Mouse (Mus musculus) Patski (cell line): ENCODE measurements around the gene Cers4. TPM values are rescaled to one million over a fixed set of nuclear protein-coding genes. Genes with fewer than 3 reads are reported as not detected.

Source experiments
- ATAC-seq: fragments of 100-300 bp; one replicate; pipeline ENCODE4 v1.8.0; 2021
- CTCF ChIA-PET: fragments of 350-600 bp; sonication (Branson Sonifier 250); formaldehyde crosslinking; loops from one replicate; lab custom pipeline; 2022; ENCODE audit warnings: inconsistent platforms; lab: Charles Lee
- POLR2A ChIA-PET: fragments of 350-600 bp; sonication (Branson Sonifier 250); formaldehyde crosslinking; loops from one replicate; lab custom pipeline; 2022; ENCODE audit warnings: antibody characterized with exemption, inconsistent platforms; lab: Charles Lee
- DNase-seq: peaks from one replicate; pipeline ENCODE4 v3.0.0-alpha.2; 2011; ENCODE audit warnings: low read depth, low spot score
- H3K27me3 ChIP-seq: fragments of 371-371 bp; one replicate; pipeline ENCODE4 v1.5.1; 2021
- CTCF ChIP-seq: fragments of 100-300 bp; IDR thresholded peaks from one replicate; pipeline ENCODE4 v1.5.1; 2021
- in situ Hi-C: fragments of 300-500 bp; cut with MboI; formaldehyde crosslinking; loops from 3 replicates; pipeline ENCODE4 v1.11.1; 2018; ENCODE audit warnings: low pct_unique_long_range_greater_than_20kb, mixed read lengths
- polyA plus RNA-seq: library from polyadenylated mRNA; unstranded; gene quantifications from one replicate; pipeline ENCODE4 v1.2.3, GENCODE M21; 2021

Cers4 gene
- polyA plus RNA-seq, result 21.1 TPM

DNA sequence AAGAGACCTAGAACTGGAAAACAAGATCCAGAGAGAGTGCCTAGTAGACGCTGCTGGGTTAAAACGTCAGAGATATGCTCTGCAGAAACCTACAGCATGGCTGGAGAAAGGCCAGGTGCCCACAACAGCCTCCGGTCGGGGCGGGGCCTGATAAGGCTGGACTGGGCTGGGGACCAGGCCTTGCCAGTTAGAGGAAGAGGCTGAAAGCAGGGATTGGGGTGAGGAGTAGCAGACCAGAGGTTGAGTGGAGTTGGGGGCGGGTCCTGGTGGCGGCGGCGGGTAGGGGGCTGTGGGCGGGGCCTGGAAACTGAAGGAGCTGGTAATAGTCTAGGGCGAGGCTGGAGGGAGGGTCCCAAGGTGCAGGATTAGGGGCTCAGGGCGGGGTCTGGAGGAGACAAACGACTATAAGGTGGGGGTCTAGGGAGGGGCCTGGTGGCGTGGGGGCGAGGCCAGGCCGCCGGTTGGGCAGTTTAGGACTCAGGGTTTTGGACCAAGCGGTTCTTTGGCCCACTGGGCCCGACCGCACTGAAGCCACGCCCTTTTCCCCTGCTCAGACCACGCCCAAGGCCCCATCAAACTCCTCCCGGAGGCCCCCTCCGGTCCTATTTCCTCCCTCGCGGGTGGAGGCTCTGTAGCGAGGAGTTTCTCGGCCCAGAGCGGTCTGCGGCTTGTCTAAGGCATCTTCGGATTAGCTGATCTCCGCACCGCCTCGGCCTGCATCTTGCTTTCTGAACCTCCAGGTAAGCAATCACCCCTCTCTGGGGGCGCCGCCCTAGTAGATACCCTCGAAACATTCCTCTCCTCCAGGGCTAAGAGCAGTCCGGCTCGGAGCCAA lies at the start of gene Cers4:
TSS of gene Cers4 (plus strand) at position 176 of the 835 bp plus-strand sequence.
- POLR2A ChIA-PET, result no interaction called here
- TF ChIP-seq CTCF, result no peak
- DNase-seq (no peak), ATAC-seq (peak; percentile 85)
- in situ Hi-C loops, result no loop called here
- CTCF ChIA-PET, result interaction anchor here (1.3 kb wide), 1 partner anchor 47 kb away, joined by 3 read pairs; no protein-coding TSS in a partner anchor
- peaks cover 6% of the 10 kb centered on the region for H3K27me3 ChIP-seq

GRCm38 (mm10) chr8:4458165-4458564 lies 34.7 kb upstream of the Cers4 start:
- ATAC-seq, result no peak
- TF ChIP-seq CTCF, result no peak
- no peak for DNase-seq
- in situ Hi-C loops, result no loop called here
- peaks cover 29% of the 10 kb centered on the region for H3K27me3 ChIP-seq
- CTCF ChIA-PET, result no interaction called here
- POLR2A ChIA-PET, result no interaction called here

DNA sequence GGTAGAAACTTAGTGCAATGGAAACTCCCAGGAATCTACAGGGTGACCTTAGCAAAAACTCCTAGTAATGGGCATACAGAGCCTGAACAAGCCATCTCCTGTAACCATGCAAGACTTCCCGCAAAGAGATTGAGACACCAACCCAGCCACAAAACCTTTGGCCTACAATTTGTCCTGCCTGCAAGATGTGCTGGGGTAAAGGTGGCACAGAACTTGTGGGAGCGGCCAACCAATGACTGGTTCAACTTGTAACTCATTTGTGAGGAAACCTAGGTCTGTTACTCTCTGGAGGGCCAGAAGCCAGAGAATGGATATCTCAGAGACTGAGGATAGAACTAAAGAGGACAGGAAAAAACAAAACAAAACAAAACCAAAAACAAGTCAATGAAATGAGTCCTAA lies 29.8 kb upstream of the Cers4 start:
- TF ChIP-seq CTCF, result no peak
- DNase-seq (no peak), ATAC-seq (no peak)
- ChIA-PET CTCF (no interaction called here), POLR2A (no interaction called here)
- peaks cover 45% of the 10 kb centered on the region for H3K27me3 ChIP-seq
- in situ Hi-C loops, result no loop called here

DNA sequence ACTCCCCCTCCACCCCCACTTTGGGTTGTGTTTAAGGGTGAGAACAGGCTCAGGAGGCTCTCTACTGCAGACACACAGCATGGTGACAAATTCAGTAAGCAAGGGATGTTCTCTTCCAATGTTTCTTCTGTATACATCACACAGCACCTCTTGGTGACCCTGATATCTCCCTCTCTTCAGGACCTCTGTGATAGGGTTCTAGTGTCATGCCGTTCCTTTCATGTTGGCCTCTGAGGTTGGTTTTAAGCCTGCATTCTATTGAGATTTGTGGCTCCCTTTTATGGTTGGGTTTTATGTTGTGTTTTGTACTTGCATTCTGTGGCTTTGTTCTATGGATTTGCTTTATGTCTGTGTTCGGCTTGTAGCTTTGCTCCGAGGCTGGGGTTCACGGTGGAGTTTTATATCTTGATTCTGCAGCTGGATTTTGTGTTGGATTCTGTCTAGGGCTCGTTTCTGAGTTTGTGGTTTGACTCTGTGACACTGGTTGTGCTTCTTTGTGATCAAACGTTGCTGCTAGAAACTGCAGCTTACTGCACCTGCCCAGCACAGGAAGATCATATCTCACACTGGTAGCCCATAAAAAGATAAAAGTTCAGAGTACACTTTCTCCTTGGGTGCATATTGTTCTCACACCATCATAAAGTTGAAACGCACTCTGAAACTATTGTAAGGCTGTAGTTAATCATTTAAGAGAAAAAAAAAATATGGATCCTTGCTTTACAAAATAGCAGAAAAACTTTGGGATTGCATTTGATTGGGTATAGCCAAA lies 18.2 kb upstream of the Cers4 start:
- DNase-seq, result no peak
- no peak for ATAC-seq
- no peak for TF ChIP-seq CTCF
- in situ Hi-C loops, result no loop called here
- peaks cover 14% of the 10 kb centered on the region for H3K27me3 ChIP-seq
- ChIA-PET POLR2A (no interaction called here), CTCF (no interaction called here)

DNA sequence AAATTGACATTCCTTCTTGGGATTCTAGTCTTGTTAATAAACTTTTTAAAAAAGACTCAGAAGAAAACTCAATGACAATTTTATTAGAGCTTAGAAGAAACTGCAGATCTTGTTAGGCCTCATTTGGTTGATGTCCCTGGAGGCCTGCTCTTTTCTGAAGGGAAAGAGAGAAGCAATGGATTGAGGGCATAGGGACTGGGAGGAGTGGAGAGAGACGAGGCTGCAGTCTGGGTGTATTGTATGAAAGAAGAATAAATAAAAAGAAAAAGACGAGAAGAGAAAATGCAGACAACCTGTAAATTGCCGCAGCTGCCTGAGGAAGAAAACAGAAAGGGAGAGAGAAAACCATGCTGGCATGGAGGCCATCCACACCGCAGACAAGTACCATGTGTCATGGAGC lies 11.7 kb upstream of the Cers4 start:
- DNase-seq (no peak), ATAC-seq (no peak)
- POLR2A ChIA-PET, result no interaction called here
- in situ Hi-C loops, result no loop called here
- no peak for TF ChIP-seq CTCF
- peaks cover 7% of the 10 kb centered on the region for H3K27me3 ChIP-seq
- CTCF ChIA-PET, result no interaction called here

GRCm38 (mm10) chr8:4481586-4481985 lies 11.2 kb upstream of the Cers4 start:
- ChIA-PET CTCF (no interaction called here), POLR2A (no interaction called here)
- peaks cover 7% of the 10 kb centered on the region for H3K27me3 ChIP-seq
- ATAC-seq (no peak), DNase-seq (no peak)
- no peak for TF ChIP-seq CTCF
- in situ Hi-C loops, result no loop called here

GRCm38 (mm10) chr8:4482501-4482900 lies 10.3 kb upstream of the Cers4 start:
- no peak for ATAC-seq
- POLR2A ChIA-PET, result interaction anchor here (0.6 kb wide), 1 partner anchor 43 kb away, joined by 4 read pairs; no protein-coding TSS in a partner anchor
- no peak for DNase-seq
- in situ Hi-C loops, result no loop called here
- peaks cover 10% of the 10 kb centered on the region for H3K27me3 ChIP-seq
- no peak for TF ChIP-seq CTCF
- CTCF ChIA-PET, result no interaction called here

DNA sequence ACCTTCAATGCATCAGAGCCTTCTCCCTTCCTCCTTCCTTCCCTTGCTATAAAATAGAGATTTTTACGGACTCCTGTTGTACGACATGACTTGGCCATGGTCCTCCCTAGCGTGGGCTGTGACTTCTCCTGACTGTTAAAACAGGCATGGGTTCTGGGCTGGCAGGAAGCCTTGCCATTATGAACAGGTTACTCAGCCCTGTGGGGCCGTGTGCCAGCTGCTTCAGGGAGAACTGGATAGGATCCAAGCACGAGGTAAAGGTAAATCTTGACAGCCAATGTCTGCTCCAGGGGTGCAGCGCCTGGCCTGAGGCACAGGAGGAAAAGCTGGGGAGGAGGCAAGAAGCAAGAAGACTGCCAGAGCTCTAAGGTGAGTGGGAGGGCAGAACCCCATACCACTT lies 9.5 kb upstream of the Cers4 start:
- TF ChIP-seq CTCF, result no peak
- in situ Hi-C loops, result no loop called here
- POLR2A ChIA-PET, result no interaction called here
- peaks cover 10% of the 10 kb centered on the region for H3K27me3 ChIP-seq
- CTCF ChIA-PET, result no interaction called here
- ATAC-seq (no peak), DNase-seq (no peak)

DNA sequence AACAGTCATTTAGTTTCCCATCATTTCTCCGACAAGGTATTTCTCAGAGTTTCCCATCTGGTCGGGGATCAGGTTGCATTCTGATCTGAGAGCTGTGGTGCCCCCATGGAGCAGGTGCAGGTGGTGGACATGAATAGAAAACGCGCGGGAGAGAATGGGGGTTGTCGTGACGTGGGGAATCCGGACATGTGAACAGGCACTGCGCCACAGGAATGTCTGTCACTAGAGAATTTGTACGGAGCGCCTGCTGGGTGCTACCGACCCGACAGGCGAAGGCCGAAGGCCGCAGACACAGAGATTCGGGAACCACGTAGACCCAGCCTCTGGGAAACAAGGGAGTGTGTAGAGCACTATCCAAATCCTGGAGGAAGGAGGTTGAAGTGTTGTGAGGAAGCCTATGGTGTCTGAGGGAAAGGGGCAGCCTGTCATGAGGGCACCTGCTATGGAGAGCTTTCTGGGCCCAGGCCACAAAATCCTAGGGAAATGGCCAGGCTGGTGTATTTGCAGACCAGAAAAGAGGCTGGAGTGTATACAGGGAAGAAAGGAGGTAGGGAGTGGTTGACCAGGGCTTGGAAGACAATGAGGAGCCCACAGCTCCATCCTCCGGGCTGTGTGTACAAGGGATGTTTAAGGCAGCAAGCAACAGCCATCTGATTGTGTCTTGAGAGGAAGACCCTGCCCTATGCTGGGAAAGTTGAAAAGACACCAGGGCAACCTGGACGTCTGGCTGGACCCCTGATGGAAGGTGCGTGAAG lies 1.0 kb downstream of the Cers4 start:
- CTCF ChIA-PET, result no interaction called here

DNA sequence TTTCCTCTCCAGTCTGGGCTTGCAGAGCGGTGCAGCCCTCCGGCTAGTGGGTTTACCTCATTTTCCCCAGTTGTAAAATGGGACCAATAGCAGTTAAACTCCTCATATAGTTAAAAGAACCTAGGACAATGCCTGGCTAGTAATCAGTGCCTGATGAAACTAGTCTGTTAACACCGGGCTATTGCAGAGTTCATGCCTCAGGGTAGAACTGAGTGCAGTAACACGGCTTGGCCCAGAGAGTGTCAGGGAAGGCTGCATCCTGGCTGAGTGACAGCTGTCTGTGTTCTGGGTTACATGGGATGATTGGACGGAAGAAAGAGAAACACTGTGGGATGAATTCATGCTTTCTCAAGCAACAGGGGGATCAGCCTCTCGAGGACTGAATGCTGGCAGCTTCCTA lies 3.1 kb downstream of the Cers4 start:
- DNase-seq (no peak), ATAC-seq (no peak)
- ChIA-PET POLR2A (no interaction called here), CTCF (no interaction called here)
- no peak for TF ChIP-seq CTCF
- in situ Hi-C loops, result no loop called here
- H3K27me3 ChIP-seq, result no peaks in the 10 kb centered on the region

More for the DNA sequence above, 1.0 kb downstream of the Cers4 start:
- no peak for DNase-seq
- no peak for TF ChIP-seq CTCF
- in situ Hi-C loops, result no loop called here
- POLR2A ChIA-PET, result no interaction called here
- peak; percentile 37 for ATAC-seq
- peaks cover 6% of the 10 kb centered on the region for H3K27me3 ChIP-seq

DNA sequence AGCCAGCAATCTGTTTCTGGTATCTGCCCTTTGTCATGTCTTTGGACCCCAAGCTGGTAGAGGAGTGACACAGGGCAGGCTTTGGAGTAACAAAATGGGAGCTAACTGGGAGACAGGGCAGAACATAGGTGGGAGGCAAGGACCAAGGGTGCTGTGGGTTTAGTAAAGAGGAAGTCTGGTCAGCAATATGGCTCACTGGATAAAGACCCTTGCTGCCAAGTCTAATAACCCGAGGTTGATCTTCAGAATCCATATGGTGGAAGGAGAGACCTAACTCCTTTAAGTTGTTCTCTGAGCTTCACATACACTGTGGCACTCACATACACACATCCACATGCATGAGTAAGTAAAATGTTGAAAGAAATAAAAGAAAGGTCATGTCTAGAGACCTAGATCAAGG lies 4.8 kb downstream of the Cers4 start:
- no peak for TF ChIP-seq CTCF
- ChIA-PET CTCF (no interaction called here), POLR2A (no interaction called here)
- H3K27me3 ChIP-seq, result no peaks in the 10 kb centered on the region
- DNase-seq (no peak), ATAC-seq (no peak)
- in situ Hi-C loops, result no loop called here
